Mouse (Mus musculus) c-Kit-negative CD71-positive TER-119-positive erythroid progenitor cells, embryonic 14.5 days (primary cell): ENCODE results near the gene Slc25a18.
"Not testable (repeated sequence)": the region's sequence is repeated elsewhere in the genome, so short reads cannot be mapped to it uniquely, and the experiment has no call there.

Experiments used
- DNase-seq: peaks from one replicate; pipeline ENCODE4 v3.0.0-alpha.2; 2013; ENCODE audit warnings: low read depth, low spot score

The Slc25a18 gene

GRCm38 (mm10) chr6:120798019-120798418, 24.6 kb downstream of the Slc25a18 start:
- DNase-seq = no peak

GRCm38 (mm10) chr6:120798905-120799304, 25.5 kb downstream of the Slc25a18 start:
- DNase-seq = no peak

GRCm38 (mm10) chr6:120799581-120800041, 26.2 kb downstream of the Slc25a18 start:
- no peak for DNase-seq

- no peak for DNase-seq
Measured at GRCm38 (mm10) chr6:120806999-120807737, 33.8 kb downstream of the Slc25a18 start.

GRCm38 (mm10) chr6:120807738-120808081, 34.3 kb downstream of the Slc25a18 start:
- no peak for DNase-seq

DNA sequence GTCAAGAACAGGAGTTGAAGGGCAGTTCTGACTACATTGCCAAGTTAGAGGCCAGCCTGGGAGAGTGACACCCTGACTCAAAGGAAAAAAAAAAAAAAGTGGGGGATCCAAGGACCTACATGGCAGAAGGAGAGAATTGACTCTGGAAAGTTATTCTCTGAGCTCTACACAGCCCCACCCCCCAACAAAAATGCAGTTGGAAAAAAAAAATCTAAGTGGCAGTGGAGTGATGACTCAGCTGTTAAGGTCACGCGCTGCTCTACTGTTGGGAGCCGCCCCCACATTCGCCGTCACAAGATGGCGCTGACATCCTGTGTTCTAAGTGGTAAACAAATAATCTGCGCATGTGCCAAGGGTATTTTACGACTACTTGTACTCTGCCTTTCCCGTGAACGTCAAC, 38.6 kb downstream of the Slc25a18 start:
- not testable (repeated sequence) for DNase-seq

GRCm38 (mm10) chr6:120819294-120819693, 45.9 kb downstream of the Slc25a18 start:
- DNase-seq = no peak

DNA sequence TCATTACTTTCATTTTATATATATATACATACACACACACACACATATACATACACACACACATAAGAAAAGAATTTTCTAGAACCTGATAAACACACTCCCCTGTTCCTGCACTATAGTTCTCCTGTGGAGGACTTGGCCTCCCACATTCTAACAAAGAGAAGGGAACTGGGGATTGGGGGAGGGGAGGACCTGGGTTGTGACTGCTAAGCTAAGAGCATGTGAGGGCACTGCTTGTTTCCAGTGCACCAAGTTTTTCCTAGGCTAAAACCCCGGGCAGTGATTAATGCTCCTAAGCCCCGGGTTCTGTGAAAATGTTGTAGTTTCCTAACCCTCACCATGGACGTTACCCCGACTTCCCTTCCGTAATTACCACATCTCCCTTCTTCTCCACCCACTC, 46.8 kb downstream of the Slc25a18 start:
- no peak for DNase-seq

- DNase-seq = no peak
Measured at GRCm38 (mm10) chr6:120820941-120821340, 47.6 kb downstream of the Slc25a18 start.

GRCm38 (mm10) chr6:120821715-120822114, 48.3 kb downstream of the Slc25a18 start:
- no peak for DNase-seq

DNA sequence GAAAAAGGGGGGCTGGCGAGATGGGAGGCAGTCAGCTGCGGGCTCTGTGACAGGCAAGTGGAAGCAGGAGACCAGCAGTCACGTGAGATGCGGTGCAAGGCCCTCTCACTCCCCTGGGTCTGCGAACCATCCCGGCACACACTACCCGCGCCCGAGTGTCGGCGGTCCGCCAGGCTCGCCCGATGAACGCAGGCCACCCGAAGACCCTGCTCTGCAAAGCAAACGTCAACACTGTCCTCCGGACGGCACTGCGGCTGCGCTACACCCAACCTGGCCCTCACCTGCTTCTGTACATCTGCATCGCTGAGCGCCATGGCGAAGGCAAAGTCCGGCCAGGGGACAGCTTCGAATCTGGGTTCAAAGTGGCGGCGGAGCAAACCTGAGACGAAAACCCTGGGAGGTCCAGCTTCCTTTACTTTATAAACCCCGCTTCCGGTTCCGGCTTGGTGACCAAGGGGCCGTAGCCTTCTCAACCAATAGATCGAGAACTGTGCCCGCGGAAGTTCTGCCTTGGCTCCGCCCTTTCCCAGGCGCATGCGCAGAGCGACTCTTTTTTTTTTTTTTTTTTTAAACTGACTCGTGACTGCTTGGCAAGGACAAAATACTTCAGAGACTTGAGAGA, 49.0 kb downstream of the Slc25a18 start, which contains the start of gene Atp6v1e1:
TSS of gene Atp6v1e1 (minus strand) at position 487 of the 622 bp plus-strand sequence.
- peak; percentile 92 for DNase-seq

- DNase-seq = no peak
Measured at GRCm38 (mm10) chr6:120822937-120823614, 49.7 kb downstream of the Slc25a18 start.

DNA sequence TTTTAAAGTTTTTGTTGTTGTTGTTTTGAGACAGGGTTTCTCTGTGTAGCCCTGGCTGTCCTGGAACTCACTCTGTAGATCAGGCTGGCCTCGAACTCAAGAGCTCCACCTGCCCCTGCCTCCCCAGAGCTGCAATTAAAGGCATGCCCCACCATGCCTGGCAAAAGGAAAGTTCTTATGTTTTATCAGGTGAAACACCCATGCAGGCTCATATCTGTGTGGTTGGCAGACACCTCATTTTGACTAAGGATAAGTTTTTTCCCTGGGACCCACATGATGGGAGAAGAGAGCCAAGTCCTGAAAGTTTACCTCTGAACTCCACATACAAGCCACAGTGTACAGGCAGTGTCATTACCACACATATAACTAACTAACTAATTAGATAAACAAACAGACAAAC, 56.7 kb downstream of the Slc25a18 start:
- no peak for DNase-seq

GRCm38 (mm10) chr6:120830866-120831608, 57.7 kb downstream of the Slc25a18 start:
- DNase-seq = no peak

- peak; percentile 73 for DNase-seq
Measured at GRCm38 (mm10) chr6:120832097-120832496, 58.7 kb downstream of the Slc25a18 start.

- DNase-seq = no peak
Measured at GRCm38 (mm10) chr6:120834766-120835321, 61.5 kb downstream of the Slc25a18 start.

GRCm38 (mm10) chr6:120835474-120836374, 62.3 kb downstream of the Slc25a18 start, which contains the start of gene Bcl2l13:
Bcl2l13 (plus strand) TSS chr6:120836212.
- DNase-seq = peak; percentile 83

DNA sequence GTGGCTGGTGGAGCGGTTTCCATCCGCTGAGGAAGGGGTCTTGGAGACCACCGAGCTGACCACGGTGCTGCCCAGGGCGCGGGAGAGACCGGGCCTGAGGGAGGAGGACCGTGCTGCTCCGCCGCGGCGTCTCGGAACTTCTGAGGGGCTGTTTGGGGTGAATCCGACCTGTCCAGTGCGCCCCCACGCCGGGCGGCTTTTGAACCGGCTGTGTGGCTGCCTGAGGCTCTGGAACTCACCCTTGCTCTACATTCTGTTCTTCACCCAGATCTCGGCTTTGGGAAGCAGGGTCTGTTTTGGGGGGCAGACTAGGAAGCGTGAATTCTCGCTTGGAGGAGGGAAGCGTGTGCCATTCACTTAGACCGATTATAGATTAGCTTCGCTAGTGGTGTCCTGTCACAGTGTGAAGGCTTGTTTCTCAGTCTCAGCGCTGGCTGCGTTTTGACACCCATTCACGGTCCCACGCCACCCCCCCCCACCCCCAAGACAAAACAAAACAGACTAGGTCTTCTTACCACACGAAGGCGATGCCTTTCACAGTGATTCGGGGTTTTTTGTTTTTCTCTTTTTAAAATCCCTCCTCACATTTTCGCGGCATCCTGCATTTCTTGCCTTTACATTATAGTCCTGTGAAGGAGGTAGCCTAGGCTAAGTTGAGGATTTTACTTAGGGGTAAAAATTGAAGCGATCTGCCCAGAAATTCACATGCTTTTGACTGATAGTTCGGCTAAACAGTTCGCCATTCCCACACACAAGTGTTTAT, 63.2 kb downstream of the Slc25a18 start:
- no peak for DNase-seq

- no peak for DNase-seq
Measured at GRCm38 (mm10) chr6:120837152-120837530, 63.8 kb downstream of the Slc25a18 start.

- DNase-seq = no peak
Measured at GRCm38 (mm10) chr6:120840258-120840657, 66.9 kb downstream of the Slc25a18 start.
